Mouse (Mus musculus) lung, adult 10 weeks (tissue): Measurements from ENCODE around the gene Syt10. TPM values are rescaled to one million over a fixed set of nuclear protein-coding genes. Genes with fewer than 3 reads are reported as not detected.

Source experiments
- polyA plus RNA-seq: library from polyadenylated mRNA; stranded (reverse); fragments of 350-450 nt; fragmentation: Illumina TruSeq; extraction: RNeasy Lipid Tissue Mini Kit (QIAGEN cat#74804); gene quantifications from one replicate; pipeline ENCODE4 v1.2.3, GENCODE M21; 2014; ENCODE audit warnings: low read depth, low replicate concordance; ENCODE audit not compliant: insufficient read depth

The Syt10 gene
- 0.29 TPM for polyA plus RNA-seq

GRCm38 (mm10) chr15:89841364-89842017, at the start of gene Syt10:
Syt10 (minus strand) TSS chr15:89841860.

Other genes starting within 250 kb of the Syt10 start
- gene Rabl2, start 249.9 kb downstream of the Syt10 start, polyA plus RNA-seq = 14.7 TPM